Comparison of ENCODE assay signal across 11 mouse cellular contexts in the genomic region with DNA sequence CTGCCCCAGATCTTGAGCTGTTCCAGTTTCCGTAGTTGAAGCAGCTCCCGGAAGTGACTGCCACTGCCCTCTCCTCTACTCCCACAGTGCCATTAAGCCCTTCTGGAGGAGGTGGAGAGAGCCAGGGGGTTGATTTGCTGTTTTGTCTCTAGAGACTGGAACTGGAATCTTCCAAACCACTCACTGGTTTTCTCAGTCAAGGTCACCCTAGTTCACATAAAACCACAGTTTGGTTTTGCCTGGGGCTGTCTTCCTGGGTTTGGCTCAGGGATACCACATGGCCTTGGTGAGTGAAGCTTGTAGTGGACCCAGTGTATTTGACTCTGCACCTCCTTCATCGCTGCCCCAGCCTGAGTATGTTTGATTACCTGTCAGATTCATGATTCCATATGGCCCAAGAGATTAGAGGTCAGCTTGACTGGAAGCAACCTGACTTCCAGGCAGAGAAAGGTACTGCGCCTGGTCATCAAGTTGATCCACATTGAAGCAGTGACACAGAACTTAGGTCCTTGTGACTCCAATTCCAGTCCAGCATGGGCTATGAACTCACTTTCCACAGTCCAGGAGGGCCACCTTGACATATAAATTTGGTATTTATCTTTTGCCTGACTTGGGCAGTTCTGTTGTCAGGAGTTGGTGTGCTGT. TPM values are rescaled to one million over a fixed set of nuclear protein-coding genes. Genes with fewer than 3 reads are reported as not detected.
DNase-seq lines count a peak whose midpoint lies in the region; ATAC-seq and TF ChIP-seq lines count a peak whose summit lies in the region.
"Had no signal": no experiment of that assay in that cellular context is flagged by ENCODE, and none has a peak within 500 bp of the region (broad histone marks: within the 10 kb centered on the region; RNA-seq: fewer than 3 reads in every experiment).

No protein-coding gene starts in this region.

- H3K4me1 ChIP-seq in liver, embryonic 13.5 days (replicated peaks): peaks cover 56% of the 10 kb centered on the region
- 0 out of 4 replicates have a peak, but pooled peaks cover 0 to 2% of the 10 kb centered on the region in 2 experiments for H3K4me1 ChIP-seq in ES-E14 (ENCODE audit: control insufficient read depth in 2 of 2, insufficient read depth in 2 of 2, low read length in 2 of 2, poor library complexity in 1 of 2)

- no peaks in the 10 kb centered on the region for H3K9me3 ChIP-seq in liver, embryonic 13.5 days (replicated peaks)
- H3K9me3 ChIP-seq in ES-E14 (ENCODE audit: control insufficient read depth, insufficient read depth, low read depth, low read length): no peaks in the 10 kb centered on the region
- H3K9me3 ChIP-seq: forebrain, embryonic 13.5 days; hindbrain, embryonic 15.5 days; liver, embryonic 15.5 days had no signal

- no peak for TF ChIP-seq CTCF in layer of hippocampus, adult 2 months (conservative IDR thresholded peaks at IDR 0.05)

- DNase-seq in liver, embryonic 13.5 days: no peak
- DNase-seq in liver (no peak), ES-E14 (ENCODE audit: low read depth, low spot score) (peak; percentile 26), adipocyte (ENCODE audit: low spot score) (peak; percentile 86)
- peak; percentile 40 for DNase-seq in kidney, postnatal 14 days
- no peak for DNase-seq in layer of hippocampus, adult 2 months (ENCODE audit: low spot score in 2 of 2)
- DNase-seq: thymus, postnatal 4 days had no signal

- no peak overlapping the region for H3K4me2 ChIP-seq in liver, embryonic 13.5 days
- H3K4me2 ChIP-seq: forebrain, embryonic 13.5 days; hindbrain, embryonic 15.5 days; liver, embryonic 15.5 days had no signal

- peak overlapping the region; percentile 18; the same call in 1 of the 2 replicates for H3K27ac ChIP-seq in liver, embryonic 13.5 days
- H3K27ac ChIP-seq in ES-E14 (ENCODE audit: insufficient read depth, low read depth, low read length, poor library complexity, severe bottlenecking): no peak overlapping the region
- no peak overlapping the region for H3K27ac ChIP-seq in layer of hippocampus, adult 2 months
- H3K27ac ChIP-seq: forebrain, embryonic 13.5 days; hindbrain, embryonic 15.5 days; liver, embryonic 15.5 days had no signal

- in situ Hi-C loops in ES-E14 (cut with MboI; ENCODE audit: low sequenced_read_pairs in 2 of 2, unreplicated experiment in 2 of 2): no loop called here

- no peaks in the 10 kb centered on the region for H3K36me3 ChIP-seq in liver, embryonic 13.5 days
- no peaks in the 10 kb centered on the region for H3K36me3 ChIP-seq in ES-E14 (ENCODE audit: control insufficient read depth, insufficient read depth, low read length, poor library complexity, severe bottlenecking)
- H3K36me3 ChIP-seq: hindbrain, embryonic 15.5 days; liver, embryonic 15.5 days had no signal

- H3K4me3 ChIP-seq in liver, embryonic 13.5 days (replicated peaks): no peak overlapping the region
- H3K4me3 ChIP-seq in ES-E14 (ENCODE audit: insufficient read depth in 1 of 2, low read depth in 1 of 2, low read length in 2 of 2, poor library complexity in 1 of 2, severe bottlenecking in 1 of 2): no peak overlapping the region
- no peak overlapping the region for H3K4me3 ChIP-seq in layer of hippocampus, adult 2 months
- H3K4me3 ChIP-seq: forebrain, embryonic 13.5 days; hindbrain, embryonic 15.5 days; liver, embryonic 15.5 days had no signal

- no peaks in the 10 kb centered on the region for H3K27me3 ChIP-seq in liver, embryonic 13.5 days
- H3K27me3 ChIP-seq: forebrain, embryonic 13.5 days; hindbrain, embryonic 15.5 days; liver, embryonic 15.5 days had no signal

- WGBS in liver, embryonic 13.5 days (ENCODE audit: insufficient replicate concordance): 64% methylated on average over 4 of the region's 4 CpGs

- 0 out of 2 replicates have a peak, but pooled peaks have one; percentile 29 for ATAC-seq in liver, embryonic 13.5 days (ENCODE audit: low read depth)
- ATAC-seq in cerebellum, adult (ENCODE audit: insufficient number of reproducible peaks, low FRiP score, low TSS enrichment): no peak
- ATAC-seq: forebrain, embryonic 13.5 days had no signal

- H3K9ac ChIP-seq in liver, embryonic 13.5 days: peak overlapping the region; percentile 22; the same call in 1 of the 2 replicates
- H3K9ac ChIP-seq in ES-E14 (ENCODE audit: insufficient read depth, low read depth, low read length, poor library complexity, severe bottlenecking): no peak overlapping the region
- H3K9ac ChIP-seq: forebrain, embryonic 13.5 days; hindbrain, embryonic 15.5 days; liver, embryonic 15.5 days had no signal

TF ChIP-seq in ES-E14, 5 proteins besides CTCF, POLR2A, EP300 and RAD21:
- TF ChIP-seq CHD2 (IDR thresholded peaks at IDR 0.05; ENCODE audit: low read depth, low read length): no peak
- no peak for TF ChIP-seq HCFC1 (IDR thresholded peaks at IDR 0.05; ENCODE audit: borderline replicate concordance, insufficient read depth, low read length)
- TF ChIP-seq ZC3H11A (IDR thresholded peaks at IDR 0.05; ENCODE audit: borderline replicate concordance, low read depth, low read length): no peak
- TF ChIP-seq MAFK (IDR thresholded peaks at IDR 0.05; ENCODE audit: insufficient read depth, low read depth, low read length): no peak
- TF ChIP-seq ZNF384 (IDR thresholded peaks at IDR 0.05; ENCODE audit: low read depth, low read length): no peak
TF ChIP-seq in ES-E14: peak in this region for 0.

RNA-seq across cellular contexts. Expression of gene Mprip, which starts 10.1 kb away (rescaled TPM):
- polyA plus RNA-seq in liver, embryonic 13.5 days (2015; fragmentation: Nextera tagmentation; extraction: Ambion mirVana): 10.7 and 11.8 TPM in 2 replicates
- total RNA-seq in ES-E14 (2012; rRNA removed): 112 and 138 TPM in 2 replicates
- 100 to 1,000 TPM; 288 to 302 TPM for total RNA-seq in layer of hippocampus, adult 2 months (2021)

Comparison
In these comparisons a context has a peak if more than half of its experiments do, and no peak if none do; other contexts are left out.
1. DNase-seq: peak in ES-E14 (single experiment), adipocyte (single experiment) and kidney, postnatal 14 days (single experiment); none in liver, embryonic 13.5 days (single experiment), liver (single experiment) and layer of hippocampus, adult 2 months (0 of 2).